ENCODE assay signal across 17 mouse cellular contexts in genomic region chr9:31690921-31691475, GRCm38 (mm10).
DNase-seq lines count a peak whose midpoint lies in the region; ATAC-seq lines count a peak whose summit lies in the region.
"Had no signal": no experiment of that assay in that cellular context is flagged by ENCODE, and none has a peak within 500 bp of the region (broad histone marks: within the 10 kb centered on the region; RNA-seq: fewer than 3 reads in every experiment).

No protein-coding gene starts in this region.

- WGBS in neural tube, embryonic 15.5 days: 53% methylated on average over 7 of the region's 7 CpGs
- WGBS in midbrain, embryonic 11.5 days: 47% methylated on average over 7 of the region's 7 CpGs

- no peaks in the 10 kb centered on the region for H3K9me3 ChIP-seq in neural tube, embryonic 15.5 days (replicated peaks)
- H3K9me3 ChIP-seq in midbrain, embryonic 11.5 days (ENCODE audit: control insufficient read depth, low read length): no peaks in the 10 kb centered on the region
- H3K9me3 ChIP-seq: embryonic facial prominence, embryonic 13.5 days; forebrain, embryonic 12.5 days; heart, embryonic 12.5 days; hindbrain, embryonic 15.5 days had no signal

- H3K36me3 ChIP-seq in neural tube, embryonic 15.5 days: no peaks in the 10 kb centered on the region
- no peaks in the 10 kb centered on the region for H3K36me3 ChIP-seq in midbrain, embryonic 11.5 days (ENCODE audit: control insufficient read depth, insufficient read depth, low read length)
- H3K36me3 ChIP-seq: embryonic facial prominence, embryonic 13.5 days; forebrain, embryonic 12.5 days; heart, embryonic 12.5 days; hindbrain, embryonic 15.5 days had no signal

- no peak overlapping the region for H3K9ac ChIP-seq in neural tube, embryonic 15.5 days (replicated peaks)
- H3K9ac ChIP-seq in midbrain, embryonic 11.5 days (ENCODE audit: low read length): no peak overlapping the region
- H3K9ac ChIP-seq: embryonic facial prominence, embryonic 13.5 days; forebrain, embryonic 12.5 days; heart, embryonic 12.5 days; hindbrain, embryonic 15.5 days had no signal

- H3K4me2 ChIP-seq in neural tube, embryonic 15.5 days: no peak overlapping the region
- no peak overlapping the region for H3K4me2 ChIP-seq in midbrain, embryonic 11.5 days
- H3K4me2 ChIP-seq: embryonic facial prominence, embryonic 13.5 days; forebrain, embryonic 12.5 days; heart, embryonic 12.5 days; hindbrain, embryonic 15.5 days had no signal

- H3K27me3 ChIP-seq in neural tube, embryonic 15.5 days (replicated peaks): no peaks in the 10 kb centered on the region
- H3K27me3 ChIP-seq in midbrain, embryonic 11.5 days (ENCODE audit: control insufficient read depth, insufficient read depth, low read length): no peaks in the 10 kb centered on the region
- H3K27me3 ChIP-seq: heart, embryonic 12.5 days; hindbrain, embryonic 15.5 days had no signal

- ATAC-seq in neural tube, embryonic 15.5 days (ENCODE audit: low FRiP score): no peak
- ATAC-seq in megakaryocyte, adult 5-6 weeks (ENCODE audit: poor library complexity, severe bottlenecking): no peak
- no peak for ATAC-seq in midbrain, embryonic 11.5 days (ENCODE audit: low FRiP score)
- ATAC-seq: forebrain, embryonic 16.5 days; intestine, embryonic 16.5 days had no signal

- H3K4me1 ChIP-seq in neural tube, embryonic 15.5 days: peaks cover 13% of the 10 kb centered on the region
- H3K4me1 ChIP-seq in midbrain, embryonic 11.5 days (ENCODE audit: control insufficient read depth, insufficient read depth, low read length): peaks cover 8% of the 10 kb centered on the region; the same call in 1 of the 2 replicates

- no peak overlapping the region for H3K4me3 ChIP-seq in neural tube, embryonic 15.5 days (replicated peaks)
- no peak overlapping the region for H3K4me3 ChIP-seq in midbrain, embryonic 11.5 days (ENCODE audit: low read depth, low read length)
- H3K4me3 ChIP-seq: embryonic facial prominence, embryonic 13.5 days; forebrain, embryonic 12.5 days; heart, embryonic 12.5 days; hindbrain, embryonic 15.5 days had no signal

- DNase-seq in neural tube, embryonic 10.5 days (ENCODE audit: extremely low spot score, low spot score): peak; percentile 12
- peak; percentile 50 for DNase-seq in adrenal gland, adult 8-10 months
- DNase-seq in adrenal gland, postnatal 36 days: peak; percentile 43 to 46
- DNase-seq in midbrain, embryonic 11.5 days (ENCODE audit: low spot score, missing footprints): no peak
- DNase-seq: cerebellum, adult 11 months; cerebellum, adult 8-10 months; cerebellum, postnatal 25 days; gastrocnemius, postnatal 14 days; heart, postnatal 36 days had no signal

- no peak overlapping the region for H3K27ac ChIP-seq in neural tube, embryonic 15.5 days (replicated peaks)
- H3K27ac ChIP-seq in midbrain, embryonic 11.5 days (ENCODE audit: low read depth, low read length): no peak overlapping the region
- H3K27ac ChIP-seq: embryonic facial prominence, embryonic 13.5 days; forebrain, embryonic 12.5 days; hindbrain, embryonic 15.5 days had no signal
